Mouse (Mus musculus) heart, adult 2 months (tissue): Measurements from ENCODE around the gene Asic2. TPM values are rescaled to one million over a fixed set of nuclear protein-coding genes. Genes with fewer than 3 reads are reported as not detected.

ENCODE experiments used
- DNase-seq, 2 experiments: peaks; one replicate each; pipeline ENCODE4 v3.0.0; 2021
- H3K27ac ChIP-seq: fragments of 200-600 bp; 2 replicates; pipeline ENCODE4 v1.8.1; 2022
- H3K27me3 ChIP-seq: fragments of 200-500 bp; 2 replicates; pipeline ENCODE4 v1.6.1; 2012; ENCODE audit warnings: mild to moderate bottlenecking, low read length, inconsistent platforms, mixed read lengths; ENCODE audit not compliant: control insufficient read depth, insufficient read depth
- H3K36me3 ChIP-seq: fragments of 200-500 bp; 2 replicates; pipeline ENCODE4 v1.6.1; 2012; ENCODE audit warnings: low read length, inconsistent platforms; ENCODE audit not compliant: control insufficient read depth, insufficient read depth
- H3K4me1 ChIP-seq: fragments of 200-500 bp; 2 replicates; pipeline ENCODE4 v1.6.1; 2011; ENCODE audit warnings: low read length; ENCODE audit not compliant: control insufficient read depth, insufficient read depth
- H3K4me3 ChIP-seq: fragments of 200-600 bp; 2 replicates; pipeline ENCODE4 v1.8.1; 2022
- H3K79me2 ChIP-seq: fragments of 200-500 bp; replicated peaks from 2 replicates; pipeline ENCODE4 v1.6.1; 2012; ENCODE audit warnings: mild to moderate bottlenecking, inconsistent platforms, low read length, moderate library complexity, mixed read lengths; ENCODE audit not compliant: control insufficient read depth, insufficient read depth
- H3K9ac ChIP-seq: fragments of 200-500 bp; 2 replicates; pipeline ENCODE4 v1.6.1; 2012; ENCODE audit warnings: low read depth, mild to moderate bottlenecking, control low read depth, inconsistent platforms, low read length, mixed read lengths
- CTCF ChIP-seq: fragments of 200-600 bp; IDR thresholded peaks from 2 replicates; pipeline ENCODE4 v1.8.1; 2022; ENCODE audit warnings: antibody characterized with exemption, mild to moderate bottlenecking, moderate library complexity
- EP300 ChIP-seq: fragments of 200-500 bp; IDR thresholded peaks from 2 replicates; pipeline ENCODE4 v1.6.1; 2011; ENCODE audit warnings: low read depth, low read length, control low read depth; ENCODE audit not compliant: insufficient read depth
- POLR2A ChIP-seq: fragments of 200-500 bp; IDR thresholded peaks from 2 replicates; pipeline ENCODE4 v1.6.1; 2011; ENCODE audit warnings: mild to moderate bottlenecking, low read depth, low read length, control low read depth; ENCODE audit not compliant: insufficient read depth
- WGBS: fragments of 180-500 bp; shearing (Covaris S2); methylation state at CpG from one replicate; pipeline ENCODE4 v1.1.7; 2018; 5-methylcytosine and 5-hydroxymethylcytosine counted together
- intact Hi-C: fragments of 180-260 bp; cut with DNase I; formaldehyde crosslinking; loops from one replicate; pipeline ENCODE4 v1.15.1; 2025
- polyA plus RNA-seq: library from polyadenylated mRNA; depleted of rRNA; stranded (reverse); fragments of >200 nt; gene quantifications from 2 replicates; pipeline ENCODE4 v1.2.3, GENCODE M21; 2012
- total RNA-seq, 2 experiments: library from RNA; stranded (reverse); gene quantifications; 2 replicates each; pipeline ENCODE4 v1.2.3; 2021

Gene Asic2
- total and polyA plus RNA-seq, 3 experiments: not detected

GRCm38 (mm10) chr11:81057506-81057905, 910.8 kb downstream of the Asic2 start:
- Histone ChIP-seq H3K9ac (no peak overlapping the region), H3K4me3 (no peak overlapping the region), H3K79me2 (no peaks in the 10 kb centered on the region), H3K27me3 (no peaks in the 10 kb centered on the region), H3K36me3 (no peaks in the 10 kb centered on the region), H3K27ac (no peak overlapping the region), H3K4me1 (no peaks in the 10 kb centered on the region)
- TF ChIP-seq EP300 (no peak), POLR2A (no peak), CTCF (no peak)
- DNase-seq: no peak
- intact Hi-C loops: no loop called here
- WGBS: 70% methylated on average over 3 of the region's 3 CpGs

DNA sequence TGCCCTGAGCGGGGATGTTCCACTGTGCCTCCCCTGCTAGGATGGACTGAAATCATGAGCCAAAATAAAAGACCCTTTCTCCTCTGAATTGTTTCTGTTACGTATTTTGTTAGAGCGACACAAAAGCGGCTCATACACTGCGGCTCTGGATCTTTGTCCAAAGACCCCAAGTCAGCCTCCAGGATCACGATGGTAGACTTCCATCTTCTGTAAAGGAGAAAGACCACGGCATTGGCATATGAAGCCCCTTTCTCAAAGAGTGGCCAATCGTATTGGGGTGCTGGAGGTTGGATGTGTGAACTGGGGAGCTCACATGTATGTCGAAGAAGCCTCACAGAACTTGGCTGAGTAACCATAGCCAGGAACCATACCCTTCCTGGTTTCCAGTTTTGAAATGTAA, 911.5 kb downstream of the Asic2 start:
- WGBS: 91% methylated on average over 9 of the region's 9 CpGs
- H3K27ac ChIP-seq: no peak overlapping the region

DNA sequence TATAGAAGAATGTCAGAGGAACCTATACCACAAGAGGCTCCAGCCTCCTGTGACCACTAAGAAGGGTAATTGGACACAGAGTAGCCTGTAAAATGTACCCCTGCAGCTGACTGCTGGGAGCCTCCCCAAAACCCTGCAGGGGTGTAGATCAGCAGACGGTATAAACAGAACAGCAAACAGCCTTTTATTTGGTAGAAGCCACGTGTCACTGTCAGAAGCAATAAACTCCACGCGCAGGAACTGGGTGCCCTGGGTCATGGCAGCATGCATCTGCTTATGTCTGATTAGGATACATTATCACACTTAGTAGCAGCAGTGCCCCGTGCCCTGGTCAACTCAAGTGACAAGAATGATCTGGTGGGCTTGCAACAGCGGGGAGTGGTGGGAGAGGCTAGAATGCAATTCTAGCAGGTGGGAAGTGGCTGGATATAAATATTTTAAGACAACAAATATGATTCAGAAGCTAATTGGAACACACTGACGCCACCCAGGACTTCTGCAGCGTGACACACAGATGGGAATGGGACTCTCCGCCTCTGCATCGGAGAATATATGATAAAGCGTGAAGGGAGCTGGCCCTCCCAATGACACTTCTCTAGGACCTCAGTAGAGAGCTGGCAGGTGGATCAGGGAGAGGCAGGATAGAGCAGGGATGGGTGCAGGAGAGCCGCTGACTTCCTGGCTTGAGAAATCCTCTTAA, 912.7 kb downstream of the Asic2 start:
- no peaks in the 10 kb centered on the region for H3K36me3 ChIP-seq
- no peak overlapping the region for H3K4me3 ChIP-seq
- TF ChIP-seq POLR2A: no peak
- intact Hi-C loops: no loop called here
- WGBS: 58% methylated on average over 12 of the region's 12 CpGs
- no peak overlapping the region for H3K27ac ChIP-seq
- H3K79me2 ChIP-seq: no peaks in the 10 kb centered on the region
- H3K27me3 ChIP-seq: no peaks in the 10 kb centered on the region
- DNase-seq: no peak
- H3K9ac ChIP-seq: no peak overlapping the region
- H3K4me1 ChIP-seq: peaks cover 2% of the 10 kb centered on the region; the same call in 1 of the 2 replicates

More for the DNA sequence above, 911.5 kb downstream of the Asic2 start:
- Histone ChIP-seq H3K36me3 (no peaks in the 10 kb centered on the region), H3K79me2 (no peaks in the 10 kb centered on the region), H3K4me1 (no peaks in the 10 kb centered on the region), H3K27me3 (no peaks in the 10 kb centered on the region), H3K4me3 (no peak overlapping the region), H3K9ac (no peak overlapping the region)
- intact Hi-C loops: no loop called here
- DNase-seq: no peak
- no peak for TF ChIP-seq CTCF
- TF ChIP-seq POLR2A: no peak
- TF ChIP-seq EP300: no peak

GRCm38 (mm10) chr11:81053826-81054225, 914.4 kb downstream of the Asic2 start:
- Histone ChIP-seq H3K4me3 (no peak overlapping the region), H3K27ac (no peak overlapping the region), H3K9ac (no peak overlapping the region), H3K36me3 (no peaks in the 10 kb centered on the region), H3K4me1 (peaks cover 2% of the 10 kb centered on the region; the same call in 1 of the 2 replicates), H3K79me2 (no peaks in the 10 kb centered on the region), H3K27me3 (no peaks in the 10 kb centered on the region)
- intact Hi-C loops: no loop called here
- DNase-seq: no peak
- WGBS: 87% methylated on average over 8 of the region's 8 CpGs
- TF ChIP-seq EP300 (no peak), POLR2A (no peak), CTCF (no peak)

DNA sequence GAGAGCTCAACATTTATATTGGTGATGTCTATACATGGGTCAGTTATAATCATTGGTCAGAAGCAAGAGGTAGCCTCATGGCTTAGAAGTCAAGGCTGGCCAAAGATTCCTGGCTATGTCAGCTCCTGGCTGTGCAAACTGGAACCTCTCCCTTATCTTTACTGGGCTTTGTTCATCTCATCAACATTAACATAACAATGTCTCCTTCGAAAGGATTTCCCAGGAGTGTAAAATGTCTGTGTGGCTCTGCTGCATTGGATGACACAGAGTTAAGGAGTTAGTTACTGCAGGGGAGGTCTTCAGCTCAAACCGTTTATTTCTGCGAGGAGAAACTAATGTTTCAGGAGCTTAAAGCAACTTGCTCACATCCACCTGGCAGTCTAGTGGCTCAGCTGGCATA, 926.6 kb downstream of the Asic2 start:
- Histone ChIP-seq H3K4me3 (no peak overlapping the region), H3K36me3 (no peaks in the 10 kb centered on the region), H3K4me1 (no peaks in the 10 kb centered on the region), H3K27me3 (no peaks in the 10 kb centered on the region; the same call in 1 of the 2 replicates), H3K79me2 (no peaks in the 10 kb centered on the region), H3K27ac (no peak overlapping the region), H3K9ac (no peak overlapping the region)
- intact Hi-C loops: no loop called here
- WGBS: 62% methylated on average over 3 of the region's 3 CpGs
- DNase-seq: no peak
- TF ChIP-seq CTCF: no peak
- no peak for TF ChIP-seq POLR2A
- no peak for TF ChIP-seq EP300

- H3K27me3 ChIP-seq: no peaks in the 10 kb centered on the region; the same call in 1 of the 2 replicates
- no peaks in the 10 kb centered on the region for H3K79me2 ChIP-seq
- WGBS: 71% methylated on average over 5 of the region's 5 CpGs
- DNase-seq: no peak
- H3K9ac ChIP-seq: no peak overlapping the region
- H3K4me1 ChIP-seq: no peaks in the 10 kb centered on the region
- no peak for TF ChIP-seq EP300
- TF ChIP-seq CTCF: no peak
- no peak for TF ChIP-seq POLR2A
- H3K27ac ChIP-seq: no peak overlapping the region
- H3K36me3 ChIP-seq: no peaks in the 10 kb centered on the region
- intact Hi-C loops: no loop called here
- H3K4me3 ChIP-seq: no peak overlapping the region
Observed at GRCm38 (mm10) chr11:81039976-81040375, 928.3 kb downstream of the Asic2 start.
